Mouse (Mus musculus) midbrain, postnatal 0 days (tissue): Measurements from ENCODE around the gene Hdac4. TPM values are rescaled to one million over a fixed set of nuclear protein-coding genes. Genes with fewer than 3 reads are reported as not detected.

Experiments used
- ATAC-seq: fragments of 200-750 bp; cut with Nextera tagmentation; 2 replicates; pipeline ENCODE4 v1.8.0; 2017; ENCODE audit warnings: moderate number of reproducible peaks, mild to moderate bottlenecking, moderate TSS enrichment, moderate library complexity; ENCODE audit not compliant: low FRiP score
- DNase-seq: peaks from one replicate; pipeline ENCODE4 v3.0.0-alpha.2; 2015; ENCODE audit warnings: low spot score
- H3K27ac ChIP-seq: fragments of 300-500 bp; sonication (generic); 2 replicates; pipeline ENCODE4 v1.5.1; 2014; ENCODE audit warnings: low read depth, mild to moderate bottlenecking, low read length, mixed read lengths
- H3K27me3 ChIP-seq: fragments of 300-500 bp; sonication (generic); 2 replicates; pipeline ENCODE4 v1.6.1; 2014; ENCODE audit warnings: low read length, control low read depth, mixed read lengths; ENCODE audit not compliant: insufficient read depth
- H3K36me3 ChIP-seq: fragments of 300-500 bp; sonication (generic); 2 replicates; pipeline ENCODE4 v1.6.1; 2014; ENCODE audit warnings: low read length, control low read depth, mixed read lengths; ENCODE audit not compliant: insufficient read depth
- H3K4me1 ChIP-seq: fragments of 300-500 bp; sonication (generic); 2 replicates; pipeline ENCODE4 v1.6.1; 2014; ENCODE audit warnings: mild to moderate bottlenecking, control low read depth, antibody characterized with exemption, low read length, mixed read lengths; ENCODE audit not compliant: insufficient read depth
- H3K4me2 ChIP-seq: fragments of 300-500 bp; sonication (generic); 2 replicates; pipeline ENCODE4 v1.6.1; 2014; ENCODE audit warnings: low read depth, mild to moderate bottlenecking, low read length, mixed read lengths; ENCODE audit not compliant: poor library complexity, severe bottlenecking
- H3K4me3 ChIP-seq: fragments of 300-500 bp; sonication (generic); 2 replicates; pipeline ENCODE4 v1.5.1; 2014; ENCODE audit warnings: low read depth, mild to moderate bottlenecking, low read length, moderate library complexity
- H3K9ac ChIP-seq: fragments of 300-500 bp; sonication (generic); replicated peaks from 2 replicates; pipeline ENCODE4 v1.6.1; 2014; ENCODE audit warnings: mild to moderate bottlenecking, low read length, moderate library complexity, mixed read lengths; ENCODE audit not compliant: poor library complexity, severe bottlenecking
- H3K9me3 ChIP-seq: fragments of 300-500 bp; sonication (generic); 2 replicates; pipeline ENCODE4 v1.6.1; 2016; ENCODE audit warnings: low read length, control low read depth
- CTCF ChIP-seq: IDR thresholded peaks from 2 replicates; pipeline ENCODE4 v1.5.1; 2016; ENCODE audit warnings: antibody characterized with exemption, mild to moderate bottlenecking
- WGBS: fragments of 180-500 bp; shearing (Covaris S2); extraction: QIAGEN DNeasy Blood & Tissue Kit; methylation state at CpG from one replicate; pipeline ENCODE4 v1.1.7; 2014; 5-methylcytosine and 5-hydroxymethylcytosine counted together
- polyA plus RNA-seq: library from polyadenylated mRNA; unstranded; fragments of >200 nt; fragmentation: Nextera tagmentation; extraction: Ambion mirVana; gene quantifications from 2 replicates; pipeline ENCODE4 v1.2.1, GENCODE M21; 2015
- total RNA-seq: library from RNA; depleted of rRNA; stranded (reverse); fragments of >200 nt; gene quantifications from 2 replicates; pipeline ENCODE4 v1.2.3, GENCODE M21; 2014

Hdac4 gene
- total and polyA plus RNA-seq, 2 experiments from 2014 or later = 18.1 to 51.8 TPM

DNA sequence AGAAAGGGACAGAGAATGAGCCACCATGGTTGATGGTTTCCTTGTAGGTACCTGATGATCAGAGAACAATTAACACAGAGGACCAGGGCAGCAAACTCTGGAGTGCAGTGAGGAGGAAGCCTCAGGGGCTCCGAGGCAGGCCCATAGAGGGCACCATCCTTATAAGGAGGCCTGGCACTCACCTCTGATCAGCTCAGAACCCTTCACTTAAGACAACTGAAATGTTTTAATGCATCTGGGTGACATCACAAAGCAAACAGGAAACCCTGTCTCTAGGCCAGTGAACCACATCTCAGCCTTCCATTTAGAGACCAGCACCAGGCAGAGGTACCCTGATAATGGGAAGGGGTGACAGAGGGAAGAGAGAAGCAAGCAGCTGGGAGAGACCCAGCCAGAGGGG, 188.8 kb downstream of the Hdac4 start:
- DNase-seq (no peak), ATAC-seq (no peak)
- Histone ChIP-seq H3K4me2 (no peak overlapping the region), H3K27me3 (no peaks in the 10 kb centered on the region), H3K4me1 (no peaks in the 10 kb centered on the region), H3K9me3 (no peaks in the 10 kb centered on the region), H3K4me3 (no peak overlapping the region), H3K36me3 (no peaks in the 10 kb centered on the region), H3K27ac (no peak overlapping the region), H3K9ac (no peak overlapping the region)
- no peak for TF ChIP-seq CTCF
- 46% methylated on average over 1 of the region's 1 CpGs for WGBS

DNA sequence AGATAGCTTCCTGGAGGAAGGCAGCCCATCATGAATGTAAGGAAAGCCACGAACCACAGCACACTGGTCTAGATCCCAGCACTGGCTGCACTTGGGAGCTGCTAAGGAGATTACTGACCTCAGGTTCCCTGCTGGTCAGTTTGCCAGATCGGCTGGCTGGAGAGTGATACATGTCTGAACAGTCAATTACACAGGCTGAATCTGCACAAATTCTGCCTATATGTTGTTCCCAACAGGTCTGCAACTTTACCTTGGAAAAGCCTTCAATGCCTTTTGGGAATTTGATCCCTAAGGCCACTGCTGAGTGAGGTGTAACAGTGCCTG, 189.9 kb downstream of the Hdac4 start:
- WGBS = 38% methylated on average over 2 of the region's 2 CpGs
- no peak overlapping the region for H3K4me3 ChIP-seq
- no peak overlapping the region for H3K27ac ChIP-seq
- no peaks in the 10 kb centered on the region for H3K4me1 ChIP-seq
- no peak overlapping the region for H3K4me2 ChIP-seq
- no peak overlapping the region for H3K9ac ChIP-seq
- DNase-seq (no peak), ATAC-seq (no peak)
- H3K36me3 ChIP-seq = no peaks in the 10 kb centered on the region; the same call in 1 of the 2 replicates
- H3K9me3 ChIP-seq = no peaks in the 10 kb centered on the region
- H3K27me3 ChIP-seq = no peaks in the 10 kb centered on the region
- TF ChIP-seq CTCF = no peak

DNA sequence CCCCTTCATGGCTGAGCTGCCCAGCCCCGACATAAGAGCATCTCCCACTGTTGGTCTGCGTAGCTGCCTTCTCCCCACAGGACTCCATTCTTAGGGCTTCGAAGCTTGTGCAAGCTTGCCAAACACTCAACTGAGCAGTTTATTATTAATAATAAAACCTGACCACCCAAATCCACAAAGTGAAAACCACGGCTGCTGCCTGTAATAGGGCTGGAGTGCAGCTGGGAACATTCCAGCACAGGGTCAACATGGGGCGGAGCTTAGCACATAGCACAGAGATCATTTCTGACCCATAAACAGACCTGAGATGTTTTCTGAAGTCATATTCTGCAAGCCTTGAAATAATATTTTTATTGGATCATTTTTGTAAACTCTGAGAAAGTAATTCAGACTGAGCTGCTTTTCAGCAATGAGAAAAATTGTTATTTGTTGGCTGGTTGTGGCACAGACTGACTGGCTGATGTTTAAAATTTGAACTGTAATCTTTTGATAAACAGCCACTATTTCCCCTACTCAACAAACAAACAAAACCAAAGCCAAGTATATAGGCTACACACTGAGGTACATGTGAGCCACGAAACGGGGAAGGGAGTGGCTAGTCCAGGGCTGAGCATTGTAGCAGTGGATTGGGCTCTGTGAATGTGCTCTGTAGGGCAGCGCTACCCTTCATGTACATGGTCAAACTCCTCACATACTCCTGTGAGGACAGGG, 190.4 kb downstream of the Hdac4 start:
- WGBS = 77% methylated on average over 8 of the region's 8 CpGs
- DNase-seq (no peak), ATAC-seq (no peak)
- Histone ChIP-seq H3K27ac (no peak overlapping the region), H3K9me3 (no peaks in the 10 kb centered on the region), H3K4me3 (no peak overlapping the region), H3K9ac (no peak overlapping the region), H3K4me2 (no peak overlapping the region), H3K27me3 (no peaks in the 10 kb centered on the region), H3K36me3 (no peaks in the 10 kb centered on the region; the same call in 1 of the 2 replicates), H3K4me1 (no peaks in the 10 kb centered on the region)
- TF ChIP-seq CTCF = no peak

DNA sequence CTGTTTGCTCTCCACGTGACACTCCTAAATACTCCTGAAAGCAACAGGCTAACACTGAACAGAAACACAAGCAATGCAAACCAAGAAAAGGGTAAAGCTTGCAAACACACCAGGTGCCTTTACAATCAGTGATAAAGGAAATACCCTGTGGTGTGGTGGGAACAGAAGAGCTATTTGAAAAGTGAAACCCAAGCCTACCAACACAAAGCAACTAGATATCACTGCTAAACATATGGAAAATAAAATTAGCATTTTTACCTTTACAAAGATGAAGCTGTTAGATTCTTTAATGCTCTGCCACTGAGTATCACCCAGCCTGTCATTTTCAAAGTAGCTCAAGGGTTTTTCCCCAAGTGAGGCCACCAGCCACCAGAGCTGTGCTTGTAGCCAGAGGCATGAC, 191.4 kb downstream of the Hdac4 start:
- H3K36me3 ChIP-seq = no peaks in the 10 kb centered on the region; the same call in 1 of the 2 replicates
- no peak overlapping the region for H3K4me2 ChIP-seq
- no peak overlapping the region for H3K4me3 ChIP-seq
- ATAC-seq = no peak
- DNase-seq = no peak
- H3K9me3 ChIP-seq = no peaks in the 10 kb centered on the region
- H3K4me1 ChIP-seq = no peaks in the 10 kb centered on the region
- no peak overlapping the region for H3K9ac ChIP-seq
- 74% methylated on average over 1 of the region's 1 CpGs for WGBS
- TF ChIP-seq CTCF = no peak
- no peak overlapping the region for H3K27ac ChIP-seq
- H3K27me3 ChIP-seq = no peaks in the 10 kb centered on the region

DNA sequence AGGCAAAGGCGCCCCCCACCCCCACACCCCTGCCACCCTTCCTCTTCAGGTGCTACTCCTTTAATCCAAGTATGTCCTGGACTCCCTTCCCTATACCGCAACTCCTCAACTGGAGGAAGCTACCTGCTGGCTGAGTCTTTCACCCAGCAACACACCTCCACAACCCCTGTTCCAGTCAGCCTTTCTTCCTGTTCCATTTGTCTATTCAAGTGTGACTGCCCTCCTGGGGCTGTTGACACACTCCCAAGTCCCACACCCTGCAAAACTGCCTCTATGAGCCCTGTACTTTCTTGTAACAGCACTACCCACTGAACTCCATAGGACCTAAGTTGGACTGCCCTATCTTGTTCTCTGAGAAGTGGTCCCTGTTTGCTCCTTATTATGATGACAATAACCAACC, 195.3 kb downstream of the Hdac4 start:
- no peak for ATAC-seq
- no peaks in the 10 kb centered on the region; the same call in 1 of the 2 replicates for H3K36me3 ChIP-seq
- no peak for TF ChIP-seq CTCF

DNA sequence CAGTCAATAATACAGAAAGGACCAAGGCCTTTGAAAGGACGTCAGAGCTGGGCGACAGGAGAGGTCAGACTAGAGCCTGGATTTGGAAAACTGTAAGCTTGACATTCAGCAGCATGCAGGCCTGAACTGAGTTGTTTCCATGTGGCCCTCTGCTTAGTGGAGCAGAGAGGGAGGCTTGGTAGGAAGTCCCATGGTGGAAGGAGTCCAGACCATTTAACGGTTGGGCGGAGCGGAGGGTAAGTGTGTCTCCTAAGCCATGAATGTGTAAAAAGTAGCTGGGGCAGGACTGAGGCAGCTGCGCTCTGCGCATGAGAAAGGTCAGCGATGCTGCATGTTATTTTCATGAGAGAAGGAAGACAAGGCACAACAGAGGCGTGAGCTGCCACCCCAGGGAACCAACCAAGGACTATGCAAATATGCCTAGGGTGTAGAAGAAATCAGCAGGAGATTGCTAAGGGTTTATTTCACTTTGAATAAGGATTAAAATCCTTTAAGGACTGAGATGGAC, 201.8 kb downstream of the Hdac4 start:
- H3K4me2 ChIP-seq = no peak overlapping the region
- TF ChIP-seq CTCF = no peak
- H3K9me3 ChIP-seq = no peaks in the 10 kb centered on the region
- WGBS = 56% methylated on average over 9 of the region's 9 CpGs
- H3K9ac ChIP-seq = no peak overlapping the region
- H3K27me3 ChIP-seq = no peaks in the 10 kb centered on the region
- peaks cover 28% of the 10 kb centered on the region for H3K36me3 ChIP-seq
- DNase-seq (no peak), ATAC-seq (no peak)
- H3K4me1 ChIP-seq = no peaks in the 10 kb centered on the region
- no peak overlapping the region for H3K4me3 ChIP-seq
- H3K27ac ChIP-seq = no peak overlapping the region

More for the DNA sequence above, 195.3 kb downstream of the Hdac4 start:
- no peak overlapping the region for H3K9ac ChIP-seq
- H3K9me3 ChIP-seq = no peaks in the 10 kb centered on the region
- DNase-seq = no peak
- H3K4me3 ChIP-seq = no peak overlapping the region
- 97% methylated on average over 2 of the region's 2 CpGs for WGBS
- no peaks in the 10 kb centered on the region for H3K27me3 ChIP-seq
- H3K4me2 ChIP-seq = no peak overlapping the region
- H3K27ac ChIP-seq = no peak overlapping the region
- no peaks in the 10 kb centered on the region for H3K4me1 ChIP-seq
